Mouse (Mus musculus): Measurements from ENCODE around the gene Ybx2.

Gene Ybx2

DNA sequence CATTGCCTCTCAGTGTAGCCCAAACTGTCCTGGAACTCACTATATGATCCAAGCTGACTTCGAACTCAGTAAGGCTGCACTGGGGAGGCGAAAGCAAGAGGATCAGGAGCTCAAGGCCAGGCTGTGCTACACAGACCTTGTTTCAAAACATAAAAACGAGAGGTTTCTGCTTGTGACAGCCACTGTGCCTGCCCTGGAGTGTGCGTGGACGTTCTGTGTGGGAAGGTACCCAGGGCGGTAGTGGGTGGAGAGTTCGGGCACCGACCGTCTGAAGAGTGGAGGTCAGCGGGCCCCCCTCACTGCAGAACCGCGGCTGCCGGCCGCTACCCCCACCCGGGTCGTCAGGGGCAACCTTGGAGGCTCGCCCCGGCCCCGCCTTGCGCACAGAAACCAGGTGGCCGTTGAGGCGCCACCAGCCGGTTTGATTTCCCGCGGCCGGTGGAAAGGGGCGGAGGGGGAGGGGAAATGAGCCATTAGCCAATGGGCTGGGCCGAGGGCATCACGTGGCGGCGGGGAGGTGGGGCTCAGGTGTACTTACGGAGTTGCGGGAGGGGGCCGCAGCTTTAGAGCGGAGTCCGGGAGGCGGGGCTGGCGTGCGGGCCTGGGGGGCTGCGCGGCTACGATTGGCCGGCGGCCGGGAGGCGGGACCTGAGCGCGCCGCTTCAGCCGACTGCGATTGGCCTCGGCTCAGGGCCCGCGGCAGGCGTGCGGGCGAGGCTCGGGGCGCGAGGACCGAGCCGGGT lies at the start of gene Ybx2:
Ybx2 (plus strand) TSS at position 660 of the 743 bp plus-strand sequence.
- DNase-seq (ENCODE audit: low spot score in 2 of 2), result peak; percentile 77 to 83

GRCm38 (mm10) chr11:69886907-69887635 lies 48.5 kb upstream of the Ybx2 start:
- DNase-seq (ENCODE audit: low spot score in 2 of 2), result no peak

GRCm38 (mm10) chr11:69891482-69891881 lies 44.1 kb upstream of the Ybx2 start:
- DNase-seq (ENCODE audit: low spot score in 2 of 2), result no peak

- DNase-seq (ENCODE audit: low spot score in 2 of 2), result no peak
Observed at GRCm38 (mm10) chr11:69894671-69895070, 40.9 kb upstream of the Ybx2 start.

DNA sequence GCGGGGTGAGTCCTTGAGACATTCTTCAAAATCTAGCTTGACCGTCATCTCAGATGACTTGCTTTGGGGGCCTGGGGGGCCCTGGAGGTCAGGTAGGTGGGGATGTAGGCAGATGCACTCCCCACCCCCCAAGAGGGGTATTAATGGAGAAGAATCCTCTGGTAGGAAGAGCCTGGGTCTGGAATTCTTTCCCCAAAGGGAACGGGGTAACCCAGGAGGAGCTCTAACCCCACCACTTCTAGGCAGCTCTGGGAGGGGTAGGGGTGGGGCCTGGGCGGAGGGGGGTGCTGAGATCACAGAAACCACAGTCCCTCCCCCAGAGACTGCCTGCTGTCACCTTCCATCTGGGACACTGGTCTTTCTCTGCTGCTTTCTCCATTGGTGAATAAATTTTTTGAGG lies 40.3 kb upstream of the Ybx2 start, which contains the start of gene Acap1:
Acap1 (minus strand) TSS at position 249 of the 400 bp plus-strand sequence.
- no peak for DNase-seq (ENCODE audit: low spot score in 2 of 2)

GRCm38 (mm10) chr11:69899870-69900269 lies 35.7 kb upstream of the Ybx2 start:
- no peak for DNase-seq (ENCODE audit: low spot score in 2 of 2)

DNA sequence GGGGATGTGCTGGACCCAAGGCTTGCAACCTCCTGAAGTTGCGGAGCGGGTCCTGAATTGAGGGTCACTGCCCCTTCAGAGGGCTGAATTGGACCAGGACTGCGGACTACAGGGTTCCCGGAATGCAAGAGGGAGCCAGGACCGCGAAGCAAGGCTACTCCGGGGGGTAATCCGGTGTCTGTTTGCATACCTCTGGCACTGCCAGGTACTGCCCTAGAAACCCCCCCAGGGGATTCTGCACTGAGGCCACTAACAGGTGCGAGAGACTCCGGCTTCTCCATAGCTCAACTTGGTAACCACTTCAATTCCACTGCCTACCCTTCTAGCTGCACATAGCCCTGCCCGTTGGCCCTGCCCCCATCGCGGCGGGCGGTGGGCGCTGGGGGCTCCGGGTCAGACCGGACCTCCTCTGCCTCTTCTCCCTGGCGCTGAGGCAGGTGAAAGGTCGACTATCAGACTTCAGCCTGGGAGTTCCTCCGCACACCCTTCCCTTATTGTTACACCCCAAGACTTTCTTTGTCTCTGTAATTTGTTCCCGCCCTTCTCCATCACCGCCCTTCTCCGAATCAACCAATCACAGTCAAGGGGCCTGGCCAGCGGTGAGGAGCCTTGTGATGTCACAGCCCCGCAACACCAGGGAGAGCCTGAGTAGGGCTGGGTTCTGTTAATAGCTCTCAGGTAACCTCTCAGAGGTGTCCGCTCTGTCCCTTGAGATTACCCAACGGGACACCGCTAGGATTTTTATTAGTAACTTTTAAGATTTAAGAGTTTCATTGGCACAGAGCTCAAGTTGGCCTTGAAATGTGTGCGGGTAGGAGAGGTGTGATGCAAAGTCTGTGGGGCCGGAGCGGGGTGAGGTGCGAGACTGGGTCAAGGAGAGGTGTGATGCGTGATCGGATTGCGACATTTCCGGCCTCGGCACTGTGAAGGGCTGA lies 34.9 kb upstream of the Ybx2 start, which contains the start of the genes 2810408A11Rik and Neurl4:
2810408A11Rik (minus strand) TSS at position 517 of the 935 bp plus-strand sequence.
Neurl4 (plus strand) TSS at position 602 of the 935 bp plus-strand sequence.
- peak; percentile 82 to 88 for DNase-seq (ENCODE audit: low spot score in 2 of 2)

GRCm38 (mm10) chr11:69901406-69901846 lies 34.2 kb upstream of the Ybx2 start:
- DNase-seq (ENCODE audit: low spot score in 2 of 2), result peak; percentile 95 to 97

DNA sequence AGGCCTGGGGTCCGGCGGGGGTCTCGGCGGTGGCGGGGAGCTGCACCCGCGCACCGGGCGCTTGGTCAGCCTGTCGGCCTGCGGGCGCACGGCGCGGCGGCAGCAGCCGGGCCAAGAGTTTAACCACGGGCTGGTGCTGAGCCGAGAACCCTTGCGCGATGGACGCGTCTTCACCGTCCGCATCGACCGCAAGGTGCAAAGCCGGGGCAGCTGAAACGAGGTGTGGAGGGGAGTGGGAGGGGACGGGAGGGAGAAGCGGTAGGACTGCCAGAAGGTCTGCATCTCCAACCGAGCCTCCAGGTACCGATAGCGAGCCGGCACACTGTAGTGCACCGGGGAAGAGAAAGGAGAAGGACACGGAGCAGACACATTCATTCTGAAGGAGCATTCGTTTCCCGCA lies 33.6 kb upstream of the Ybx2 start:
- DNase-seq (ENCODE audit: low spot score in 2 of 2), result no peak

GRCm38 (mm10) chr11:69902972-69903371 lies 32.6 kb upstream of the Ybx2 start:
- no peak for DNase-seq (ENCODE audit: low spot score in 2 of 2)

GRCm38 (mm10) chr11:69904311-69904710 lies 31.3 kb upstream of the Ybx2 start:
- no peak for DNase-seq (ENCODE audit: low spot score in 2 of 2)

DNA sequence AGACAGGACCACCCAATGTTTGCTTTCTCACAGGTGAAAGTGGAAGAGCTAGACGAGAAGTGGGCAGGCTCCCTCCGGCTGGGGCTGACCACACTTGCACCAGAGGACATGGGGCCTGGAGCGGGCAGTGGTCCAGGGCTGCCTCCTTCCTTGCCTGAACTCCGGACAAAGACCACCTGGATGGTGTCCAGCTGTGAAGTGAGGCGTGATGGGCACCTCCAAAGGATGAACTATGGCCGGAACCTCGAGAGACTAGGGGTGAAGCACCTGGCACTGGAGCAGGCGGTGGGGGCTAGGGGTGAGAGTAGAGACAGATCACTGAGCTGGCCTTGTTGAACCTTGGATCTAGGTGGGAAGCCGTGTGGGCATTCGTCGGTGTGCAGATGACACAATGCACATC lies 27.0 kb upstream of the Ybx2 start:
- no peak for DNase-seq (ENCODE audit: low spot score in 2 of 2)

DNA sequence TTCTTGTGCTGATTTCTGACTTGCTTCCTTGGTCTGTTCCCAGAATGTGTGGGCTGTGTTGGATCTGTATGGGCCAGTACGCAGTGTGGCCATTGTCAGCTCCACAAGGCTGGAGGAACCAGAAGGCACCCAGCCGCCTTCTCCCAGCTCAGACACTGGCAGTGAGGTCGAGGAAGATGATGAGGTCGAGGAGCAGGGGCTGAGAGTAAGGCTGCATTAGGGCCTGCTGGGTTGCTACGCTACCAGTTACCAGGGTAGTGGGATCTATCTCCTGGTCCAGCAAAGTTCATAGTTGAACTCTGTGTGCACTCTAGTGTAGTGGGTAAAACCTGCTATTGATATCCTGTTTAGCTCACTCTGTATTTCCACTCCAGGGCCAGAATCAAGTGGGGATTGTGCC lies 26.4 kb upstream of the Ybx2 start:
- no peak for DNase-seq (ENCODE audit: low spot score in 2 of 2)

- DNase-seq (ENCODE audit: low spot score in 2 of 2), result no peak
Observed at GRCm38 (mm10) chr11:69910177-69910576, 25.4 kb upstream of the Ybx2 start.

GRCm38 (mm10) chr11:69910781-69911560 lies 24.6 kb upstream of the Ybx2 start:
- DNase-seq (ENCODE audit: low spot score in 2 of 2), result no peak

- no peak for DNase-seq (ENCODE audit: low spot score in 2 of 2)
Observed at GRCm38 (mm10) chr11:69911701-69912100, 23.9 kb upstream of the Ybx2 start.

DNA sequence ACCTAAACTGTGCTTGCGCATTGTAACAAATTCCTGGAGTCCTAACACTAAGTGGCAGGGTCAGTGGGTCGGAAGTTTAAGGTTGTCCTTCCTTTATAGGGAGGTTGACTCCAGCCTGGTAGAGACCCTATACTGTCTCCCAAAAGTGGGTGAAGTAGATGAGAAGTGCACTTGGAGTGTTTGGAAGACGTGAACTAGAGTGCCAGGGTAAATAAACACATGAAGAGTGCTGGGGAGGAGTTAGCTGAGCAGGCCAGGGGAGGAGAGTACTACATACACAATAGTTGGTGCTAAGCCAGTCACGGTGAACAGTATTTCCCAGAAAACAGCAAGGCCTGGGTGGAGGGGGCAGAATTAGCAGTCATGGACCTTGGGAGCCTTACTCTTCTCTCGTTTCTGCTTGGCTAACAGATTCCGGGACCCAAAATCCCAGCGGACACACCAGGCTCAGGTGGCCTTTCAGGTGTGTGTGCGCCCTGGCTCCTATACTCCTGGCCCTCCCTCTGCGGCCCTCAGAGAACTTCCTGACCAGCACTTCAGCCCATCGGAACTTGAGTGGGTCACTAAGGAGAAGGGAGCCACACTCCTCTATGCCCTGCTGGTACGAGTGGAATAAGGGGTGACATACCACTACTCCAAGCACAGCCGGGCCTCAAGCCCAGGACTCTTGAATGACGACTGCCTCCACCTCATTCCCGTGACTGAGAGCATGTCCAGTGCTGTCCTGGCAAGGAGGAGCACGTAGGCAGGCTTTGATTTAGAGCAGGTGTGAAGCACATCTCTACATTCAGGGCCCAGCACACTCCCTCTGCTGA lies 22.7 kb upstream of the Ybx2 start:
- DNase-seq (ENCODE audit: low spot score in 2 of 2), result no peak

- DNase-seq (ENCODE audit: low spot score in 2 of 2), result peak; percentile 90 to 92
Observed at GRCm38 (mm10) chr11:69913554-69914371, 21.8 kb upstream of the Ybx2 start, which contains the start of gene Gps2. TSS of gene Gps2 (plus strand) at chr11:69913888.

- DNase-seq (ENCODE audit: low spot score in 2 of 2), result no peak
Observed at GRCm38 (mm10) chr11:69914372-69914764, 21.2 kb upstream of the Ybx2 start.
